Mouse (Mus musculus) lung, embryonic 14.5 days (tissue): Measurements from ENCODE around the gene Cisd3. TPM values are rescaled to one million over a fixed set of nuclear protein-coding genes. Genes with fewer than 3 reads are reported as not detected.

Source experiments
- ATAC-seq: fragments of 200-750 bp; cut with Nextera tagmentation; 2 replicates; pipeline ENCODE4 v1.8.0; 2017; ENCODE audit warnings: mild to moderate bottlenecking, moderate TSS enrichment, moderate library complexity; ENCODE audit not compliant: insufficient read depth
- DNase-seq: peaks from one replicate; pipeline ENCODE4 v3.0.0-alpha.2; 2015
- H3K27ac ChIP-seq: fragments of 300-500 bp; sonication (generic); 2 replicates; pipeline ENCODE4 v1.5.1; 2014; ENCODE audit warnings: low read depth, mild to moderate bottlenecking, moderate library complexity
- H3K27me3 ChIP-seq: fragments of 300-500 bp; sonication (generic); 2 replicates; pipeline ENCODE4 v1.6.1; 2014; ENCODE audit warnings: low read length, control low read depth; ENCODE audit not compliant: insufficient read depth
- H3K36me3 ChIP-seq: fragments of 300-500 bp; sonication (generic); 2 replicates; pipeline ENCODE4 v1.6.1; 2014; ENCODE audit warnings: control low read depth; ENCODE audit not compliant: insufficient read depth
- H3K4me1 ChIP-seq: fragments of 300-500 bp; sonication (generic); 2 replicates; pipeline ENCODE4 v1.6.1; 2014; ENCODE audit warnings: antibody characterized with exemption, control low read depth; ENCODE audit not compliant: insufficient read depth
- H3K4me2 ChIP-seq: fragments of 300-500 bp; sonication (generic); 2 replicates; pipeline ENCODE4 v1.6.1; 2014; ENCODE audit warnings: mild to moderate bottlenecking
- H3K4me3 ChIP-seq: fragments of 300-500 bp; sonication (generic); 2 replicates; pipeline ENCODE4 v1.5.1; 2014; ENCODE audit warnings: low read depth, low read length
- H3K9ac ChIP-seq: fragments of 300-500 bp; sonication (generic); 2 replicates; pipeline ENCODE4 v1.6.1; 2014
- H3K9me3 ChIP-seq: fragments of 300-500 bp; sonication (generic); 2 replicates; pipeline ENCODE4 v1.6.1; 2016; ENCODE audit warnings: low read depth, low read length, control low read depth
- CTCF ChIP-seq: IDR thresholded peaks from 2 replicates; pipeline ENCODE4 v1.5.1; 2016; ENCODE audit warnings: antibody characterized with exemption, low read depth
- WGBS: fragments of 180-500 bp; shearing (Covaris S2); extraction: QIAGEN DNeasy Blood & Tissue Kit; methylation state at CpG from one replicate; pipeline ENCODE4 v1.1.7; 2014; 5-methylcytosine and 5-hydroxymethylcytosine counted together
- polyA plus RNA-seq: library from polyadenylated mRNA; unstranded; fragments of >200 nt; fragmentation: Nextera tagmentation; extraction: Ambion mirVana; gene quantifications from 2 replicates; pipeline ENCODE4 v1.2.1, GENCODE M21; 2014

Cisd3 gene
- polyA plus RNA-seq, 1 experiment from 2014 or later, result 27.1 TPM

DNA sequence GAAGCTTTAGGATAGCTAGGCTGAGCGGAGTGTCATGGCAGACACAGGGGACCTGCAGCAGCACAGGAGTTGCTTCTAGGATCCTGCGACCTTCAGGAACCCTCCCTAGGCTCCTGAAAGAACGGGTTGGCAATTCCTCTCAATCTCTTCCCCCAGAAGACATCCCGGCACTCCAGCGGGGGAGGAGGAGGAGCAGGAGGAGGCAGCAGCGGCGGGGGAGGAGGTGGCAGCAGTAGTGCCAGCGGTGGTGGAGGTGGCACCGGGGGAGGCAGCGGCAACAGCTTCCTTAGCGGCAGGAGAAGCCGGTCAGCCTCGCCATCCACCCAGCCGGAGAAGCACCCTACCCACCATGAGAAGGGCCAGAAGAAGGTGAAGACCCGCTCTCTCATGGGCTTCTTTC is 16.4 kb upstream of the Cisd3 start:
- Histone ChIP-seq H3K4me3 (no peak overlapping the region), H3K36me3 (peaks cover 81% of the 10 kb centered on the region), H3K27ac (peak overlapping the region; percentile 55; the same call in 1 of the 2 replicates), H3K4me1 (peaks cover 18% of the 10 kb centered on the region), H3K9me3 (no peaks in the 10 kb centered on the region), H3K27me3 (no peaks in the 10 kb centered on the region), H3K9ac (no peak overlapping the region), H3K4me2 (peak overlapping the region; percentile 33; the same call in 1 of the 2 replicates)
- no peak for TF ChIP-seq CTCF
- WGBS, result 53% methylated on average over 15 of the region's 15 CpGs
- ATAC-seq (no peak), DNase-seq (no peak)

DNA sequence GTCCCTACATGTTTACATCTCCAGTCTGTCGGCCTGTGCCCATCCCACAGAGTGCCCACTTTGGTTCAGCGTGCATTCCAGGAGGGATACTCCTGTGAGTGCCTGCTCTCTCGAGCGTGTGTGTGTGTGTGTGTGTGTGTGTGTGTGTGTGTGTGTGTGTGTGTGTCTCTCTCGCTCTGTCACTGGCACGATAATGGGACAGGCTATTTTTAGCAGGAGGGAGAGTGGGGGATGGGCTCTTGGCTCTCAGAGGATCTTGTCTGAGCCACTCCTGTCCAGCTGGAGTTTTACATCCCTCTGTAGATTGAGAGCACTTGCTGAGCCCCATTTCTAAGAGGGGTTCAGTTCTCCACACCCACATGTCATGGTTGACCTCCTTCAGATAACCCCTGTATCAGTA is 15.8 kb upstream of the Cisd3 start:
- no peaks in the 10 kb centered on the region for H3K9me3 ChIP-seq
- H3K4me2 ChIP-seq, result peak overlapping the region; percentile 33; the same call in 1 of the 2 replicates
- WGBS, result 6% methylated on average over 6 of the region's 6 CpGs
- no peak for TF ChIP-seq CTCF
- no peak overlapping the region for H3K9ac ChIP-seq
- peaks cover 86% of the 10 kb centered on the region for H3K36me3 ChIP-seq
- no peak overlapping the region for H3K4me3 ChIP-seq
- DNase-seq, result peak; percentile 88
- no peaks in the 10 kb centered on the region for H3K27me3 ChIP-seq
- peak; percentile 62; the same call in 1 of the 2 replicates for ATAC-seq
- H3K4me1 ChIP-seq, result peaks cover 16% of the 10 kb centered on the region
- peak overlapping the region; percentile 67; the same call in 1 of the 2 replicates for H3K27ac ChIP-seq

DNA sequence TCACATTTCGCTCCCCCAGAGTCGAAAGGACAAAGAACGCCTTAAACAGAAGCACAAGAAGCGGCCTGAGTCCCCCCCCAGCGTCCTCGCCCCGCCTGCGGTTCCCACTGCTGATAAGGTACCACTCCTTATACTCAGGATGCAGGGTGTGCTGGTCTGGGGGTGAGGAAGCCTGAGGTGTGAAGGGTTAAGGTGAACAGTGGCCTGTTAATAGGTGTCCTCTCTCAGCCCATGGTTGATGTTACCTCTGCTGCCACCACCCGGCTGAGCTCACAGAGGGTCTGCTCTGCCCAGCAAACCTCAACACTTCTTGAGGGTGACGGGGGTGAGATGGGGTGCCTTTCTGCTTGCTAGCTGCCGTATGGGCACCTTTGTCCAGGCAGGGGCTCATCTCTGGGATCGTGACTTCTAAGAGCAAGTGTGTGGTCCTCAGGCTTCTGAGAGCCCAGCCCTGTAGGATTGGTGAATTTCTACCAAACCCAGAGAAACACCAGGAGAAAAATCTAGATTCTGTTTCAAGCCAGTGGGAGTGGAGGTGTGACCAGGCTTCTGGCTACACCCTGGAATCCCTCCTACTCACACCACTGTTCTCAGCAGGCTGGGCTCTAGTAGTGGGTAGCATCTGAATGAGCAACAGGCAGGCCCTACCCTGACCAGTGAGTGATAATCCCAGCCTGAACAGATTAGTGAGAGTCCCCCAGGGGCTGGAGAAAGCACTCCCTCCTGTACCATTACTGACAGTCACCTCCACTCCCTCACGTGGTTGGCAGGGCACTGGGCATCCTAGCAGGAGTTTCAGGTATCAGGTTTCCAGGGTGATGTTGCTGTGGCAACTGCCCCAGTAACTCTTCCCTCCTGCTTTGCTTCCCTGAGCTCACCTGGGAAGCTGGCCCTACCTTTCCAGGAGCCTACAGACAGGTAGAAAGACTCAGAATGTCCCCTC is 15.1 kb upstream of the Cisd3 start:
- Histone ChIP-seq H3K4me2 (0 out of 2 replicates have a peak overlapping the region, but pooled peaks have one; percentile 33), H3K27ac (peak overlapping the region; percentile 67; the same call in 1 of the 2 replicates), H3K9me3 (no peaks in the 10 kb centered on the region), H3K4me3 (no peak overlapping the region), H3K9ac (no peak overlapping the region), H3K4me1 (peaks cover 13% of the 10 kb centered on the region), H3K27me3 (no peaks in the 10 kb centered on the region), H3K36me3 (peaks cover 93% of the 10 kb centered on the region)
- peak; percentile 25; the same call in 1 of the 2 replicates for TF ChIP-seq CTCF
- no peak for ATAC-seq
- DNase-seq, result no peak
- 38% methylated on average over 13 of the region's 13 CpGs for WGBS

DNA sequence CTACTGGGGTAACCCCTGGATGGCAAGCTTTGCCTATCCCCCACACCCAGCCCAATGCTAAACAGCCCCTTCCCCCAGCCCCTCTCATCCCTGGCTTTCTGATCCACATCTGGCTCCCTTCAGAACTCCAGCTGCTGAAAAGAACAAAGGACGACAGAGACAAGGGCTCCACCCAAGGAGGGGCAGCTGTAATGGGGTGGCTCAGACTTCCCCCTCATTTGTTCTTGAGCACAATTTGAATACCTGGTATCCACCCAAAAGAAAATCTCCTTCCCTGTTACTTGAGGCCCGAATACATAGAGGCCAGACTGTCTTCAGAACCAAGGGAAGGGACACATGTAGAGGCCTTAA is 14.5 kb upstream of the Cisd3 start:
- Histone ChIP-seq H3K27me3 (no peaks in the 10 kb centered on the region), H3K4me2 (no peak overlapping the region), H3K4me3 (no peak overlapping the region), H3K9ac (no peak overlapping the region), H3K27ac (no peak overlapping the region), H3K4me1 (peaks cover 13% of the 10 kb centered on the region), H3K36me3 (peaks cover 95% of the 10 kb centered on the region), H3K9me3 (no peaks in the 10 kb centered on the region)
- no peak for ATAC-seq
- no peak for TF ChIP-seq CTCF
- no peak for DNase-seq
- 65% methylated on average over 2 of the region's 2 CpGs for WGBS

DNA sequence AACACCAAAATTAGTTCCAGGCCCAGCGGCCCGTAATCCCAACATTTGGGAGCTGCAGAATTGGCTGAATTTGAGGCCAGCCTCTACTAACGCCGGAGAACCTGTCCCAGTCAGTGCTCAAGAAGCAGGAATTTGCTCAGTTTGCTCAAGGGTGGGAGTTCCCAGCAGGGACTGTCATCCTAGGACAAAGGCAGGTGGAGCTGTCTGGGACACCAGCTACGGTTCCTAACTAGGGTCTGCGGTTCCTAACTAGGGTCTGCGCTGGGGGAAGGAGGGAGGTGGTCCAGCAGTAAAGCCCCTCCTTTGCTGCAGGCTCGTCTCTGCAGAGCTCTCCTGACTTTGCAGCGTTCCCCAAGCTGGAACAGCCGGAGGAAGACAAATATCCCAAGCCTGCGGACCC is 12.5 kb upstream of the Cisd3 start:
- Histone ChIP-seq H3K9ac (no peak overlapping the region), H3K36me3 (peaks cover 97% of the 10 kb centered on the region), H3K27ac (no peak overlapping the region), H3K27me3 (no peaks in the 10 kb centered on the region), H3K4me2 (no peak overlapping the region), H3K4me1 (peaks cover 13% of the 10 kb centered on the region), H3K9me3 (no peaks in the 10 kb centered on the region), H3K4me3 (no peak overlapping the region)
- WGBS, result 74% methylated on average over 11 of the region's 11 CpGs
- TF ChIP-seq CTCF, result no peak
- DNase-seq, result no peak
- ATAC-seq, result no peak

DNA sequence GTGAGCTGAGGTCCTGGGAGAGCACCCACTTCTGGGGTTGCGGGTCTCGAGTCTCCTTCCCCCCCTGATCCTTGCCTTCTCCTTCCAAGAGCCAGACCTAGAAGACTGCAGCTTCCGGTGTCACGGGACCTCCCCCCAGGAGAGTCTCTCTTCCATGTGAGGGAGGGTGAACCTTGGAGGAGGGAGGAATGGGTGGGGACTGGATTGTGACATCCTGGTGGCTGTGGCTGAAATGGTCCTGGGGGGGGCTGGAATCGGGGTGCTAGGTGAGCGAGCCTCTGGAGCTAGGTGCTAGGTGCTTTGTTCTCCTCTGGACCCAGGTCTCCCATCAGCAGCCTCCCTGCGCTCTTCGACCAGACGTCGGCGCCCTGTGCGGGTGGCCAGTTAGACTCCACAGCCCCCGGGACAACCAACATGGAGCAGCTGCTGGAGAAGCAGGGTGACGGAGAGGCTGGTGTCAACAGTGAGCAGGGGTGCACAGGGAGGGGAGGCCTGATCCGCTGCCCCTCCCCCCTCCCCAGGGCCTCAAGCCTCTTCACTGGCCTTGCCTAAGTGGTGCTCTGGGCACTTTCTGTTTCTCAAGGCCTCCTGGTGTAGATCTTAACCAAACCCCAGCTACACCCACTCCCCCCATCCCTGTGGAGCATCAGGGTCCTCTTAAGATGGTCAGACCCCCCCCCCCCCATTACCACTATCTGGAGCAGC is 9.4 kb upstream of the Cisd3 start:
- Histone ChIP-seq H3K36me3 (peaks cover 98% of the 10 kb centered on the region), H3K4me1 (0 out of 2 replicates have a peak, but pooled peaks cover 3% of the 10 kb centered on the region), H3K9me3 (no peaks in the 10 kb centered on the region), H3K4me3 (no peak overlapping the region), H3K9ac (no peak overlapping the region; the same call in 1 of the 2 replicates), H3K4me2 (no peak overlapping the region), H3K27ac (peak overlapping the region; percentile 27; the same call in 1 of the 2 replicates), H3K27me3 (no peaks in the 10 kb centered on the region)
- DNase-seq (no peak), ATAC-seq (peak; percentile 18; the same call in 1 of the 2 replicates)
- 68% methylated on average over 15 of the region's 15 CpGs for WGBS
- no peak for TF ChIP-seq CTCF

DNA sequence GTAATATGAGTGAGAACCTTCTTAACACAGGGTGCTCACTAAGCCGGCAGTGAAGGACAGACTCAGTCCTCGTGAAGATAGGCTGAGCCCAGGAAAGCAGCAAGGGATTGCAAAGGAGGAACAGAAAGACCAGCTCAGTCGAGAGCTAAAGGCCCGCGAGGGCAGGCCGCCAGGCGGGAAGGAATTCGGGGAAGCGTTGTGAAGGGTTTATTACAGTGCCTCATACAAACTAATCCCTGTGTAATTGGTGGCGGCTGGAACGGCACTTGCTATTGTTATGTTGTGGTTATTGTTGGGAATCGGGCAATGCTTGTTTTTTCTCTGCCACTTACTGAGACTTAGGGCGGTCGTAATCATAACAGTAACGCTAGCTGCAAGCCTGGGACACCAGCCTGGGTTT is 8.2 kb upstream of the Cisd3 start:
- WGBS, result 65% methylated on average over 15 of the region's 15 CpGs
- peaks cover 97% of the 10 kb centered on the region for H3K36me3 ChIP-seq
- H3K27me3 ChIP-seq, result no peaks in the 10 kb centered on the region
- no peak for TF ChIP-seq CTCF
- no peak overlapping the region for H3K27ac ChIP-seq
- ATAC-seq (no peak), DNase-seq (peak; percentile 47)
- H3K4me3 ChIP-seq, result no peak overlapping the region
- H3K9me3 ChIP-seq, result no peaks in the 10 kb centered on the region
- H3K4me2 ChIP-seq, result no peak overlapping the region
- H3K4me1 ChIP-seq, result 0 out of 2 replicates have a peak, but pooled peaks cover 3% of the 10 kb centered on the region
- H3K9ac ChIP-seq, result no peak overlapping the region
